ENCODE assay signal across 27 mouse cellular contexts in the genomic region with DNA sequence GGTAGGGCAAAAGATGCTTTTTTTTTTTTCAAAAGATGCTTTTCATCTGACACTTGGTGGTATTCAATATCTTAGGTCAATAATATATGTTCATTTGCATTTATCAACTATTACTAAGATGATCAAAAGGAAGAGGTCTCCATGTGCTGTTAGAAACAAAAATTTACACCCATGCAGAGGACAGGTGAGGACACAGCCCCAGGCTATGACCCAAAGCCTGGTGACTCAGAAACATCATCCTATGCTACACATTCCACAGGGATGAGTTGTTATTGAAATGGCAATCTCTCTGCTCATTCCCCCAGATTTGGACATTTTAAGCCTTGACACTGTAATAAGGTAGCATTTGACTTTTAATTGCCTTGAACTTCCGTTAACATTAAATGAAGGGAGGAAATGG. TPM values are rescaled to one million over a fixed set of nuclear protein-coding genes. Genes with fewer than 3 reads are reported as not detected.
DNase-seq lines count a peak whose midpoint lies in the region; ATAC-seq and TF ChIP-seq lines count a peak whose summit lies in the region.
"Had no signal": no experiment of that assay in that cellular context is flagged by ENCODE, and none has a peak within 500 bp of the region (broad histone marks: within the 10 kb centered on the region; RNA-seq: fewer than 3 reads in every experiment).

No protein-coding gene starts in this region.

- no peak overlapping the region for H3K9ac ChIP-seq in heart, embryonic 12.5 days
- H3K9ac ChIP-seq in lung, embryonic 16.5 days (ENCODE audit: low read length): no peak overlapping the region
- H3K9ac ChIP-seq: embryonic facial prominence, embryonic 13.5 days; forebrain, postnatal 0 days; heart, embryonic 15.5 days; hindbrain, embryonic 12.5 days; intestine, embryonic 15.5 days; midbrain, embryonic 15.5 days; stomach, embryonic 15.5 days had no signal

- H3K36me3 ChIP-seq in heart, embryonic 12.5 days: no peaks in the 10 kb centered on the region
- no peaks in the 10 kb centered on the region for H3K36me3 ChIP-seq in lung, embryonic 16.5 days (ENCODE audit: control insufficient read depth, insufficient read depth, low read length)
- H3K36me3 ChIP-seq in myocyte (ENCODE audit: control insufficient read depth, insufficient read depth): no peaks in the 10 kb centered on the region
- H3K36me3 ChIP-seq: embryonic facial prominence, embryonic 13.5 days; heart, embryonic 15.5 days; hindbrain, embryonic 12.5 days; intestine, embryonic 15.5 days; midbrain, embryonic 10.5 days; midbrain, embryonic 15.5 days; stomach, embryonic 15.5 days had no signal

- ATAC-seq in heart, embryonic 12.5 days (ENCODE audit: insufficient number of reproducible peaks, low FRiP score): no peak
- no peak for ATAC-seq in lung, embryonic 16.5 days (ENCODE audit: low read depth)
- ATAC-seq: forebrain, postnatal 0 days; hindbrain, postnatal 0 days; intestine, embryonic 15.5 days; midbrain, embryonic 15.5 days had no signal

- DNase-seq in heart, adult 8-10 months (ENCODE audit: low spot score): no peak
- DNase-seq in lung, adult 18-20 months: no peak
- DNase-seq in layer of hippocampus, postnatal 14 days (ENCODE audit: low spot score in 2 of 2): no peak
- DNase-seq in thymus, postnatal 4 days: no peak
- DNase-seq: adrenal gland, postnatal 25 days; cerebellum, adult 11-12 months; cerebellum, adult 9-11 months; forebrain, postnatal 0 days; gastrocnemius, postnatal 25 days; kidney, adult 2 months; kidney, postnatal 36 days; layer of hippocampus, postnatal 36 days; left cerebral cortex, postnatal 4 days; right cerebral cortex, postnatal 25 days had no signal

- 0 out of 2 replicates have a peak overlapping the region, but pooled peaks have one; percentile 33 for H3K27ac ChIP-seq in heart, embryonic 12.5 days (ENCODE audit: poor library complexity, severe bottlenecking)
- peak overlapping the region; percentile 69 for H3K27ac ChIP-seq in lung, embryonic 16.5 days (ENCODE audit: low read length)
- peak overlapping the region; percentile 65; the same call in 1 of the 2 replicates for H3K27ac ChIP-seq in embryonic fibroblast, embryonic 13.5 days (ENCODE audit: insufficient read depth, low read length)
- H3K27ac ChIP-seq: embryonic facial prominence, embryonic 13.5 days; hindbrain, embryonic 12.5 days; hindbrain, postnatal 0 days; intestine, embryonic 15.5 days; layer of hippocampus, adult 2 months; midbrain, embryonic 10.5 days; midbrain, embryonic 15.5 days; stomach, embryonic 15.5 days had no signal

- peaks cover 12% of the 10 kb centered on the region for H3K4me1 ChIP-seq in heart, embryonic 12.5 days (replicated peaks)
- peaks cover 30% of the 10 kb centered on the region for H3K4me1 ChIP-seq in lung, embryonic 16.5 days (replicated peaks; ENCODE audit: control insufficient read depth, insufficient read depth, low read length)
- H3K4me1 ChIP-seq in embryonic fibroblast, embryonic 13.5 days (ENCODE audit: control insufficient read depth, insufficient read depth, low read length): peaks cover 4% of the 10 kb centered on the region; the same call in 1 of the 2 replicates
- H3K4me1 ChIP-seq: embryonic facial prominence, embryonic 13.5 days; hindbrain, embryonic 12.5 days; intestine, embryonic 15.5 days; midbrain, embryonic 10.5 days; midbrain, embryonic 15.5 days; stomach, embryonic 15.5 days had no signal

- H3K9me3 ChIP-seq in heart, embryonic 12.5 days (replicated peaks): 0 out of 2 replicates have a peak, but pooled peaks cover 3% of the 10 kb centered on the region
- no peaks in the 10 kb centered on the region for H3K9me3 ChIP-seq in lung, embryonic 16.5 days (ENCODE audit: control insufficient read depth, low read length)
- H3K9me3 ChIP-seq: embryonic facial prominence, embryonic 13.5 days; heart, embryonic 15.5 days; hindbrain, embryonic 12.5 days; intestine, embryonic 15.5 days; midbrain, embryonic 10.5 days; midbrain, embryonic 15.5 days; stomach, embryonic 15.5 days had no signal

- no peak overlapping the region for H3ac ChIP-seq in myocyte (ENCODE audit: control insufficient read depth, insufficient read length)

- H3K4me3 ChIP-seq in heart, embryonic 12.5 days: no peak overlapping the region
- no peak overlapping the region for H3K4me3 ChIP-seq in lung, embryonic 16.5 days (ENCODE audit: low read length)
- H3K4me3 ChIP-seq in embryonic fibroblast, embryonic 13.5 days (ENCODE audit: insufficient read depth, low read length): no peak overlapping the region
- H3K4me3 ChIP-seq in myocyte: no peak overlapping the region
- H3K4me3 ChIP-seq: embryonic facial prominence, embryonic 13.5 days; heart, embryonic 15.5 days; hindbrain, embryonic 12.5 days; intestine, embryonic 15.5 days; layer of hippocampus, adult 2 months; midbrain, embryonic 10.5 days; midbrain, embryonic 15.5 days; stomach, embryonic 15.5 days had no signal

- H3K27me3 ChIP-seq in heart, embryonic 12.5 days (replicated peaks): no peaks in the 10 kb centered on the region
- H3K27me3 ChIP-seq in lung, embryonic 16.5 days (ENCODE audit: control insufficient read depth, insufficient read depth, low read depth, low read length): no peaks in the 10 kb centered on the region
- no peaks in the 10 kb centered on the region for H3K27me3 ChIP-seq in myocyte (ENCODE audit: control insufficient read depth, insufficient read depth, insufficient read length)
- H3K27me3 ChIP-seq: embryonic facial prominence, embryonic 13.5 days; heart, embryonic 15.5 days; hindbrain, embryonic 12.5 days; intestine, embryonic 15.5 days; midbrain, embryonic 15.5 days; stomach, embryonic 15.5 days had no signal

- H3K4me2 ChIP-seq in heart, embryonic 12.5 days: no peak overlapping the region
- no peak overlapping the region for H3K4me2 ChIP-seq in lung, embryonic 16.5 days (ENCODE audit: low read depth, low read length)
- peak overlapping the region; percentile 51 for H3K4me2 ChIP-seq in myocyte (ENCODE audit: low read depth)
- H3K4me2 ChIP-seq: embryonic facial prominence, embryonic 13.5 days; heart, embryonic 15.5 days; hindbrain, embryonic 12.5 days; intestine, embryonic 15.5 days; midbrain, embryonic 15.5 days; stomach, embryonic 15.5 days had no signal

- WGBS in heart, embryonic 12.5 days: 57% methylated on average over 1 of the region's 1 CpGs
- 33% methylated on average over 1 of the region's 1 CpGs for WGBS in lung, embryonic 16.5 days

- TF ChIP-seq CTCF in embryonic fibroblast, embryonic 13.5 days (IDR thresholded peaks at IDR 0.05; ENCODE audit: borderline replicate concordance, insufficient read depth, low read length): no peak

- TF ChIP-seq POLR2A in embryonic fibroblast, embryonic 13.5 days (IDR thresholded peaks at IDR 0.05; ENCODE audit: low read depth, low read length): no peak
- no peak for TF ChIP-seq POLR2A in myocyte (IDR thresholded peaks at IDR 0.05; ENCODE audit: insufficient read length, low read depth)

- no peaks in the 10 kb centered on the region for H3K79me2 ChIP-seq in myocyte (ENCODE audit: control insufficient read depth, insufficient read depth)

TF ChIP-seq in myocyte, 11 proteins besides CTCF, POLR2A, EP300 and RAD21:
- TF ChIP-seq POLR2AphosphoS2 (IDR thresholded peaks at IDR 0.05; ENCODE audit: insufficient read length, low read depth) (no peak), REST (IDR thresholded peaks at IDR 0.05; ENCODE audit: insufficient read depth, insufficient read length) (no peak), SRF (IDR thresholded peaks at IDR 0.05; ENCODE audit: control insufficient read depth, insufficient read length, low read depth) (no peak), E2F4 (IDR thresholded peaks at IDR 0.05; ENCODE audit: insufficient read depth) (no peak), CEBPB (IDR thresholded peaks at IDR 0.05; ENCODE audit: insufficient read depth, poor library complexity, severe bottlenecking) (no peak), MYOG (IDR thresholded peaks at IDR 0.05; ENCODE audit: control insufficient read depth in 1 of 3, insufficient read depth in 1 of 3, insufficient read length in 2 of 3, low read depth in 2 of 3) (no peak), TCF12 (IDR thresholded peaks at IDR 0.05; ENCODE audit: insufficient read depth, poor library complexity, severe bottlenecking) (no peak), USF1 (IDR thresholded peaks at IDR 0.05; ENCODE audit: low read depth) (no peak), TCF3 (IDR thresholded peaks at IDR 0.05; ENCODE audit: insufficient read length, low read depth) (no peak), MAX (IDR thresholded peaks at IDR 0.05; ENCODE audit: low read depth) (no peak), MYOD1 (IDR thresholded peaks at IDR 0.05; ENCODE audit: control insufficient read depth in 1 of 3, insufficient read length in 2 of 3, low read depth in 2 of 3) (no peak)

RNA-seq across cellular contexts. Expression of gene 4930523C07Rik, which starts 15.7 kb away (rescaled TPM):
- polyA plus RNA-seq in heart, embryonic 12.5 days (2016; fragmentation: Nextera tagmentation; extraction: Ambion mirVana): 7.4 and 9.6 TPM in 2 replicates
- total RNA-seq in heart, adult 8-10 months (2022): 10 to 100 TPM; 19.6 to 23.7 (median 20.2) TPM
- 43.0 and 48.1 TPM in 2 replicates for polyA plus RNA-seq in lung, embryonic 16.5 days (2015; fragmentation: Nextera tagmentation; extraction: Ambion mirVana)
- polyA plus RNA-seq in embryonic fibroblast, embryonic 13.5 days (2011; ENCODE audit: insufficient read length, low read depth, missing spikeins): 7.8 and 10.4 TPM in 2 replicates
- polyA plus RNA-seq in myocyte (2012; fragmentation: generic; extraction: Trizol): 2.8 TPM
- 1 to 10 TPM; 2.9 to 4.5 TPM for total RNA-seq in layer of hippocampus, postnatal 14 days (2021)
